Mouse (Mus musculus): Measurements from ENCODE around the gene Glrx5. TPM values are rescaled to one million over a fixed set of nuclear protein-coding genes. Genes with fewer than 3 reads are reported as not detected.

The Glrx5 gene
- total and polyA plus RNA-seq, 3 experiments, result 38.5 to 112 (median 79.5) TPM

DNA sequence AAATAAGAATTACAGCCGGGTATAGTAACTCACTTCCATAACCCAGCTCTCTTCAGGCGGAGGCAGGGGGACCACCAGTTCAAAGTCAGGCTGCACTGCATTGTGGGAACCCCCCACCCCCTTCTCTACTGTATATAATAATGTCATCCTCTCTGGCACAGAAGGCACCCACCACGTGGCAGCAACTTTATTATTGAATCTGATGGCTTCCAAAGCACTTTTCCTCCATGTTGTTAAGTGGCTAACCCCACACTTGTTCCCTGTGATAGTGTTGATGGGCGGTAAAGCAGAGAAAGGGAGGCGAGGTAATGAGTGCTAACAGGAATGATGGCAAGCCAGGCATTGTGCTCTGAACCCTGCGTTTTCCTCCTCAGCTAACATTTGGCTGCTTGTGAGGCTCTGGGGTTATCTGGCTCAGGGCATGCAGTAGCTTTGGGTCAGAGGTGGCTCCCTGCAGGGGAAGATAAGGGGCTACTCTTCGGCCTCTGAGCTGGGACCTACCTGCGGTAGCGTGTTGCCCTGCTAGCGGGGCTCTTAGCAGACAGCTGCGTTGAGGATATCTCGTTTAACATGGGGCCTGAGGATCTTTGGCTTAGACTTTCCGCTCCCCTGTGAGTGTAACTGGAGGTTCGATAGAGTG is 1.8 kb downstream of the Glrx5 start:
- H3K9ac ChIP-seq (ENCODE audit: insufficient read depth, low read depth), result peak overlapping the region; percentile 66
- TF ChIP-seq USF1 (IDR thresholded peaks at IDR 0.05; ENCODE audit: low read depth, low read length) (no peak), HCFC1 (IDR thresholded peaks at IDR 0.05; ENCODE audit: low read depth, low read length) (no peak), KAT2A (IDR thresholded peaks at IDR 0.05; ENCODE audit: insufficient replicate concordance, low read length) (no peak), BHLHE40 (IDR thresholded peaks at IDR 0.05; ENCODE audit: low read depth, low read length) (no peak), RAD21 (IDR thresholded peaks at IDR 0.05; ENCODE audit: low read depth, low read length) (no peak), EP300 (IDR thresholded peaks at IDR 0.05; ENCODE audit: low read length) (no peak), MEF2A (IDR thresholded peaks at IDR 0.05; ENCODE audit: borderline replicate concordance, low read depth, low read length) (no peak)
- peak overlapping the region; percentile 89 to 97 (median 97) for H3K4me3 ChIP-seq (replicated peaks in 1 of 3; ENCODE audit: low read depth in 2 of 3, low read length in 2 of 3, poor library complexity in 1 of 3)
- peaks cover 65% of the 10 kb centered on the region for H3K79me2 ChIP-seq (replicated peaks; ENCODE audit: control insufficient read depth, extremely low read depth, insufficient read depth, poor library complexity, severe bottlenecking)
- dilution Hi-C loops (cut with MboI; ENCODE audit: extremely low pct_ligation_motif_present, extremely low pct_unique_long_range_greater_than_20kb, low sequenced_read_pairs), result no loop called here
- H3K4me2 ChIP-seq (ENCODE audit: insufficient read depth, low read depth, poor library complexity, severe bottlenecking), result peak overlapping the region; percentile 63
- H3K9me3 ChIP-seq (replicated peaks; ENCODE audit: low read length), result no peaks in the 10 kb centered on the region
- peaks cover 18 to 59% of the 10 kb centered on the region in 2 experiments for H3K4me1 ChIP-seq (ENCODE audit: control insufficient read depth in 1 of 2, insufficient read depth in 2 of 2)
- in situ Hi-C loops (cut with MboI; ENCODE audit: low pct_ligation_motif_present, low pct_unique_long_range_greater_than_20kb, low sequenced_read_pairs), result loop anchor here (5.0 kb wide), 1 partner anchor 82 kb away; no protein-coding TSS in a partner anchor
- no peak overlapping the region for H3K27ac ChIP-seq (ENCODE audit: insufficient read depth, low read depth)
- peaks cover 14 to 56% of the 10 kb centered on the region in 2 experiments for H3K36me3 ChIP-seq (replicated peaks in 1 of 2; ENCODE audit: control insufficient read depth in 1 of 2, insufficient read depth in 1 of 2, low read length in 1 of 2)
- no peaks in the 10 kb centered on the region for H3K27me3 ChIP-seq (replicated peaks)
- DNase-seq (ENCODE audit: extremely low read depth), result no peak

GRCm38 (mm10) chr12:105038211-105038610 is 5.7 kb downstream of the Glrx5 start:
- Histone ChIP-seq H3K4me2 (ENCODE audit: insufficient read depth, low read depth, poor library complexity, severe bottlenecking) (no peak overlapping the region), H3K4me3 (replicated peaks in 1 of 3; ENCODE audit: low read depth in 2 of 3, low read length in 2 of 3, poor library complexity in 1 of 3) (no peak overlapping the region), H3K4me1 (ENCODE audit: control insufficient read depth in 1 of 2, insufficient read depth in 2 of 2) (peaks cover 16 to 46% of the 10 kb centered on the region in 2 experiments), H3K79me2 (replicated peaks; ENCODE audit: control insufficient read depth, extremely low read depth, insufficient read depth, poor library complexity, severe bottlenecking) (peaks cover 37% of the 10 kb centered on the region), H3K9ac (ENCODE audit: insufficient read depth, low read depth) (no peak overlapping the region), H3K36me3 (replicated peaks in 1 of 2; ENCODE audit: control insufficient read depth in 1 of 2, insufficient read depth in 1 of 2, low read length in 1 of 2) (peaks cover 30 to 82% of the 10 kb centered on the region in 2 experiments), H3K27ac (ENCODE audit: insufficient read depth, low read depth) (no peak overlapping the region), H3K9me3 (replicated peaks; ENCODE audit: low read length) (no peaks in the 10 kb centered on the region), H3K27me3 (replicated peaks) (no peaks in the 10 kb centered on the region)
- TF ChIP-seq MEF2A (IDR thresholded peaks at IDR 0.05; ENCODE audit: borderline replicate concordance, low read depth, low read length) (no peak), RAD21 (IDR thresholded peaks at IDR 0.05; ENCODE audit: low read depth, low read length) (no peak), NRF1 (IDR thresholded peaks at IDR 0.05; ENCODE audit: low read depth, low read length) (no peak), PAX5 (IDR thresholded peaks at IDR 0.05; ENCODE audit: low read length) (no peak), E2F4 (IDR thresholded peaks at IDR 0.05; ENCODE audit: insufficient replicate concordance, low read depth, low read length) (no peak), HCFC1 (IDR thresholded peaks at IDR 0.05; ENCODE audit: low read depth, low read length) (no peak), RCOR1 (conservative IDR thresholded peaks at IDR 0.05; ENCODE audit: low read depth, low read length) (no peak), BHLHE40 (IDR thresholded peaks at IDR 0.05; ENCODE audit: low read depth, low read length) (no peak), CHD2 (IDR thresholded peaks at IDR 0.05; ENCODE audit: low read length) (no peak), MAFK (IDR thresholded peaks at IDR 0.05; ENCODE audit: insufficient replicate concordance, low read length) (no peak), TBP (conservative IDR thresholded peaks at IDR 0.05; ENCODE audit: low read depth, low read length) (no peak), MXI1 (IDR thresholded peaks at IDR 0.05; ENCODE audit: low read depth, low read length) (no peak), USF1 (IDR thresholded peaks at IDR 0.05; ENCODE audit: low read depth, low read length) (no peak)
- dilution Hi-C loops (cut with MboI; ENCODE audit: extremely low pct_ligation_motif_present, extremely low pct_unique_long_range_greater_than_20kb, low sequenced_read_pairs) (no loop called here), in situ Hi-C loops (cut with MboI; ENCODE audit: low pct_ligation_motif_present, low pct_unique_long_range_greater_than_20kb, low sequenced_read_pairs) (no loop called here)
- no peak for DNase-seq (ENCODE audit: extremely low read depth)

Measured in CH12.LX (cell line).